Mouse (Mus musculus) forebrain, postnatal 0 days (tissue): Measurements from ENCODE around the gene Ttpal. TPM values are rescaled to one million over a fixed set of nuclear protein-coding genes. Genes with fewer than 3 reads are reported as not detected.
A peak's percentile ranks its signal among the peaks of the same experiment; 100 is the strongest.

Experiments used
- ATAC-seq: fragments of 200-750 bp; cut with Nextera tagmentation; 2 replicates; pipeline ENCODE4 v1.8.0; 2017; ENCODE audit warnings: mild to moderate bottlenecking, moderate library complexity
- DNase-seq: peaks from one replicate; pipeline ENCODE4 v3.0.0-alpha.2; 2015
- H3K27ac ChIP-seq: fragments of 300-500 bp; sonication (generic); 2 replicates; pipeline ENCODE4 v1.5.1; 2014; ENCODE audit warnings: low read depth, mild to moderate bottlenecking, antibody characterized with exemption, low read length, moderate library complexity, mixed read lengths
- H3K27me3 ChIP-seq: fragments of 300-500 bp; sonication (generic); 2 replicates; pipeline ENCODE4 v1.6.1; 2014; ENCODE audit warnings: mild to moderate bottlenecking, low read length, mixed read lengths; ENCODE audit not compliant: insufficient read depth
- H3K36me3 ChIP-seq: fragments of 300-500 bp; sonication (generic); 2 replicates; pipeline ENCODE4 v1.6.1; 2014; ENCODE audit warnings: mild to moderate bottlenecking, moderate library complexity; ENCODE audit not compliant: insufficient read depth
- H3K4me1 ChIP-seq: fragments of 300-500 bp; sonication (generic); 2 replicates; pipeline ENCODE4 v1.6.1; 2014; ENCODE audit warnings: antibody characterized with exemption; ENCODE audit not compliant: insufficient read depth
- H3K4me2 ChIP-seq: fragments of 300-500 bp; sonication (generic); 2 replicates; pipeline ENCODE4 v1.6.1; 2014; ENCODE audit warnings: low read depth, mild to moderate bottlenecking, moderate library complexity
- H3K4me3 ChIP-seq: fragments of 300-500 bp; sonication (generic); 2 replicates; pipeline ENCODE4 v1.5.1; 2014; ENCODE audit warnings: low read depth, low read length, mixed read lengths
- H3K9ac ChIP-seq: fragments of 300-500 bp; sonication (generic); 2 replicates; pipeline ENCODE4 v1.6.1; 2014; ENCODE audit warnings: mild to moderate bottlenecking
- H3K9me3 ChIP-seq: fragments of 300-500 bp; sonication (generic); 2 replicates; pipeline ENCODE4 v1.6.1; 2016; ENCODE audit warnings: low read length
- CTCF ChIP-seq: sonication (generic); IDR thresholded peaks from 2 replicates; pipeline ENCODE4 v1.5.1; 2016; ENCODE audit warnings: antibody characterized with exemption, control low read depth, low read depth
- WGBS: fragments of 180-500 bp; shearing (Covaris S2); extraction: QIAGEN DNeasy Blood & Tissue Kit; methylation state at CpG from one replicate; pipeline ENCODE4 v1.1.7; 2014; 5-methylcytosine and 5-hydroxymethylcytosine counted together
- polyA plus RNA-seq: library from polyadenylated mRNA; unstranded; fragments of >200 nt; fragmentation: Nextera tagmentation; extraction: Ambion mirVana; gene quantifications from 2 replicates; pipeline ENCODE4 v1.2.1, GENCODE M21; 2015
- total RNA-seq: library from RNA; depleted of rRNA; stranded (reverse); fragments of >200 nt; gene quantifications from 2 replicates; pipeline ENCODE4 v1.2.3, GENCODE M21; 2014

The Ttpal gene
- total and polyA plus RNA-seq, 2 experiments from 2014 or later: 32.1 to 89.2 TPM

DNA sequence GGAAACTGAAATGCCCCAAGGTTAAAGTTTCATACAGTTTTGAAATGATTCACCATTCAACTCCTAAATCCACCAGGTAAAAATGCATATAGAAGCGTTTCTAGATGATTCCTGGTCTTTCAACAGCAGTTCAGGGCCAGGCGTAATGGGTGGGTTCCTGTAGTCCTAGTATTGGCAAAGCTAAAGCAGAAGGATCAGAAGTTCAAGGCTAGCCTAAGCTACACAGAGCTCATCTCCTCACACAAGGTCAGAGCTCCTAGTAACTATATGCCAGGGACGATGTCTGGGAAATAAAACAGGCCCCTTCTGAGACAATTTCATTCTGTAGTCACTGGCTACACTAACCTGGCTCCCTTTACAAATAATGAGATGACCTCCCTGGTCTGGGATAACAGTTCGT lies 29.1 kb downstream of the Ttpal start:
- Histone ChIP-seq H3K4me2 (no peak overlapping the region), H3K4me3 (no peak overlapping the region), H3K9ac (no peak overlapping the region), H3K4me1 (no peaks in the 10 kb centered on the region), H3K9me3 (no peaks in the 10 kb centered on the region), H3K36me3 (peaks cover 58% of the 10 kb centered on the region), H3K27ac (no peak overlapping the region), H3K27me3 (no peaks in the 10 kb centered on the region)
- no peak for TF ChIP-seq CTCF
- 98% methylated on average over 4 of the region's 4 CpGs for WGBS
- DNase-seq: no peak
- ATAC-seq: no peak

DNA sequence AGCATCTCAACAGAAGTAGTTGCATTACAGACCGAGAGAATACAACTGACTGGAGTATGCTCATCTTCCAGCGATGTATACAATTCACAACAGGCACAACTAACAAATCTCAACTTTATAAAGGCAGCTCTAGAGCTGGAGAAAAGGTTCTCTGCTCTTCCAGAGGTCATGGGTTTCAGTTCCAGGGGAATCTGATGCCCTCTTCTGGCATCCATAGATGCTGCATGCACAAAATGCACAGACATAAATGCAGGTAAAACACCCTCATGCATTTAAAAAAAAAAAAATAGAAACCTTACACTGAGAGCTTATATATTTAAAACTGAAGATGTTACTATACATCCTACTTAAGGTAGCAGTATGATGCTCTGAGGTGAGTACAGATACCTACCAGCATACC lies 29.6 kb downstream of the Ttpal start:
- Histone ChIP-seq H3K4me3 (no peak overlapping the region), H3K4me2 (no peak overlapping the region), H3K36me3 (peaks cover 53% of the 10 kb centered on the region), H3K9ac (no peak overlapping the region), H3K4me1 (no peaks in the 10 kb centered on the region), H3K27ac (no peak overlapping the region), H3K27me3 (no peaks in the 10 kb centered on the region), H3K9me3 (no peaks in the 10 kb centered on the region)
- no peak for DNase-seq
- ATAC-seq: no peak
- TF ChIP-seq CTCF: peak; percentile 12; the same call in 1 of the 2 replicates
- 97% methylated on average over 2 of the region's 2 CpGs for WGBS

DNA sequence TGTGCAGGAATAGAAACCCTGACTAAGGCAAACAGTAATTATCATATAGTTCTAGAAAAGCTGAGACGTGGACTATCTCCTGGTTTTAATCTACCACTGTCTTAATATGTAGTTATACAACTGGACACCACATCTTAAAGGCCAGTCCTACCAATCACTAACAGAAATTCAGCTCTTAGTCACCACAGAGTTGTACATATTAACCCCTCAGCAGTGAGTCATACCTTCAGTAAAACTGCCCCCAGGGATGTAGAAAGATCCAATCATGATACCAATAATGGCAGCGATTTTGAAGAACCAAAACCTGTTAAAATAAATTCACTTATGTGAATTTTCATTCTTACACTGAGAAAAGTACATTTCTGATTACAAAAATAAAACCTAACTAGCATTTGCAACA lies 32.1 kb downstream of the Ttpal start:
- ATAC-seq (no peak), DNase-seq (no peak)
- 92% methylated on average over 2 of the region's 2 CpGs for WGBS
- H3K9ac ChIP-seq: no peak overlapping the region
- peaks cover 43% of the 10 kb centered on the region for H3K36me3 ChIP-seq
- no peak overlapping the region for H3K27ac ChIP-seq
- no peak overlapping the region for H3K4me3 ChIP-seq
- no peaks in the 10 kb centered on the region for H3K27me3 ChIP-seq
- H3K4me2 ChIP-seq: no peak overlapping the region
- no peaks in the 10 kb centered on the region for H3K4me1 ChIP-seq
- no peak for TF ChIP-seq CTCF
- no peaks in the 10 kb centered on the region for H3K9me3 ChIP-seq

DNA sequence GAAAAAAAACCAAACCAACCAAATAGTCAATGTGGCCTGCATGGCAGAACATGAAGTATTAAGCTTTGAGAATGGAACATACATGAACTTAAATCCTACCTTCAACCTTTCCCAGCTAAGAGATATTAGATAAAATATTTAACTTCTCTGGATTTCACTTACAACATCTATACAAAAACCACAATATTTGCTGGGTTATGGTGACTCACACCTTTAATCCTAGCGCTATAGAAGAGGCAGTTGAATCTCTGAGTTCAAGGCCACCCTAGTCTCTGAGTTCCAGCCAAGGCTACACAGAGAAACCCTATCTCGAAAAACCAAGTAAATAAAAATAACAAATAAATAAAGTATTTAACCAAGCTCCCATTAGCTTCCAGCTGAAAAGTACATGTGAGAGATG lies 33.9 kb downstream of the Ttpal start:
- ATAC-seq (no peak), DNase-seq (no peak)
- Histone ChIP-seq H3K4me1 (no peaks in the 10 kb centered on the region), H3K9me3 (no peaks in the 10 kb centered on the region), H3K27me3 (no peaks in the 10 kb centered on the region), H3K27ac (no peak overlapping the region), H3K4me2 (no peak overlapping the region), H3K4me3 (no peak overlapping the region), H3K36me3 (peaks cover 25% of the 10 kb centered on the region), H3K9ac (no peak overlapping the region)
- 95% methylated on average over 2 of the region's 2 CpGs for WGBS
- TF ChIP-seq CTCF: no peak

DNA sequence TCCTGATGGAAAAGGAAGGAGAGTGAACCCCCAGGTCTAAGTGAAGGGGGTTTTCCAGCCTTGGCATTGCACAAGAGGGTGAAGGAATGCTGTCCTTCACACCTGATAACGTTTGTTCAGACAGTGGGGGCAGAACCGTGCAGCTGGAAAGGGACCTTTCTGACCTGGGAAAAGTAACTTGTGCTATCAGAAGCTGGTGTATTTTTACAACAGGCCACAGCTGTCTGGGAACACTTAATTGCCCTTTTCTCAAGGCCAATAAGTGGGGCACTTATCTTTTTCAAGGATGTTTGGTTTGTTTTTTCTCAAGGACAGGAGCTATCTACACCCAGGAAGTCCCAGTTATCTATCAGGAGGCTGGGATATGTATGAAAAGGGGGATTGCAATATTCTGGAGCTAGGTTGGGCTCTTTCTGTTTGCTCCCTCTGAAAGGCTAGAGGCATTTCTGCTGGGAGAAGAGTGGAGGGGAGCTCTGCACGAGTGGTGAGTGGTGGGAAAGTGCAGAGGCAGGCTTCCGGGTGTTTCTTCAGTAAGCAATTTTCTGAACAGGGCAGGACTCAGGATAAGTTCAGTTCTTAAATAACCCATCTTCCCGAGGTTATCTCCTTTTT lies 35.6 kb downstream of the Ttpal start:
- H3K27ac ChIP-seq: no peak overlapping the region
- DNase-seq: no peak
- WGBS: 82% methylated on average over 5 of the region's 5 CpGs
- peaks cover under 1% of the 10 kb centered on the region; the same call in 1 of the 2 replicates for H3K4me1 ChIP-seq
- no peak overlapping the region for H3K4me2 ChIP-seq
- no peak for TF ChIP-seq CTCF
- no peaks in the 10 kb centered on the region for H3K27me3 ChIP-seq
- peaks cover 11% of the 10 kb centered on the region for H3K36me3 ChIP-seq
- no peak overlapping the region for H3K9ac ChIP-seq
- no peaks in the 10 kb centered on the region for H3K9me3 ChIP-seq
- no peak overlapping the region for H3K4me3 ChIP-seq
- ATAC-seq: no peak

DNA sequence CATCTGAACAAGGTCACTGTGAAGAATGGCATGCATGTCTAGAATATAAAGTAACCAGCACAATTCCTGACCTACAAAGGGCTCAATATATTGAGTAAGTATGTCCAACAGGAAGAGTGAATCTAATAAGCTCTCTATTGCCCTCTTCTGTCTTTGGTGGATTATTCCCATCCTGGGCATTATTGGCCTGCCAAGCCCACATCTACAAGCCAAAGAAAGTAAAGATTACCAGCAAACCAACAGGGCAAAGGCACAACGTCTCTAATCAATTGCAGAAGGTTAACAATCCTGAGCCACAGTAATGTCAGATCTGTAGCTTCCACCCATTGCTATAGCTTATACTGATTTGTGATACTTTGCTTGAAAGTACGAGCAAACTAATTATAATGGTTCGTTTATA lies 38.4 kb downstream of the Ttpal start:
- H3K9me3 ChIP-seq: no peaks in the 10 kb centered on the region
- no peak for ATAC-seq
- no peak overlapping the region for H3K4me2 ChIP-seq
- H3K4me3 ChIP-seq: no peak overlapping the region
- H3K36me3 ChIP-seq: peaks cover 2% of the 10 kb centered on the region
- no peak overlapping the region for H3K9ac ChIP-seq
- TF ChIP-seq CTCF: no peak
- DNase-seq: no peak
- WGBS: 55% methylated on average over 3 of the region's 3 CpGs
- peaks cover 11% of the 10 kb centered on the region; the same call in 1 of the 2 replicates for H3K4me1 ChIP-seq
- H3K27me3 ChIP-seq: no peaks in the 10 kb centered on the region
- H3K27ac ChIP-seq: no peak overlapping the region

DNA sequence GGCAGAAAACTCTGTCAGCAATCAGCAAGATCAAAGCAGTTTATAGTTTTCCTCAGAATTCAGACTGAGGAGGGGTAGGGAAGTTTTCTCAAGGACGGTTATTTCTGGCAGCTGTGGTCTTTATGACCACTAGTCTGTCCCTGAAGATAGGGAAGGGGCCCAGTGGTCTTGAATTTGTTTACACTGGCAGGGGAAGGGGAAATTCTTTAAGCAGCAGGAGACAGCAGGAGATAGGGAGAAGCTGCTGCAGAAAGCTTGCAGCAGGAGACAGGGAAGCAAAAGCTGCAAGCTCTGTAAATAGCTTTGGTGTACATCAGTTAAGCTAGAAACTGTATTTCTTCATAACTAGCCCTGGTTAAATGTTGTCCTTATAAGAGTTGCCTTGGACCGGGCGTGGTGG lies 39.6 kb downstream of the Ttpal start:
- H3K9me3 ChIP-seq: no peaks in the 10 kb centered on the region
- no peak overlapping the region for H3K9ac ChIP-seq
- H3K4me2 ChIP-seq: no peak overlapping the region
- H3K36me3 ChIP-seq: peaks cover 2% of the 10 kb centered on the region; the same call in 1 of the 2 replicates
- no peak overlapping the region for H3K27ac ChIP-seq
- H3K4me1 ChIP-seq: peaks cover 11% of the 10 kb centered on the region; the same call in 1 of the 2 replicates
- DNase-seq: no peak
- TF ChIP-seq CTCF: no peak
- ATAC-seq: no peak
- H3K4me3 ChIP-seq: no peak overlapping the region
- WGBS: 82% methylated on average over 3 of the region's 3 CpGs
- H3K27me3 ChIP-seq: no peaks in the 10 kb centered on the region
